In the genomic region with DNA sequence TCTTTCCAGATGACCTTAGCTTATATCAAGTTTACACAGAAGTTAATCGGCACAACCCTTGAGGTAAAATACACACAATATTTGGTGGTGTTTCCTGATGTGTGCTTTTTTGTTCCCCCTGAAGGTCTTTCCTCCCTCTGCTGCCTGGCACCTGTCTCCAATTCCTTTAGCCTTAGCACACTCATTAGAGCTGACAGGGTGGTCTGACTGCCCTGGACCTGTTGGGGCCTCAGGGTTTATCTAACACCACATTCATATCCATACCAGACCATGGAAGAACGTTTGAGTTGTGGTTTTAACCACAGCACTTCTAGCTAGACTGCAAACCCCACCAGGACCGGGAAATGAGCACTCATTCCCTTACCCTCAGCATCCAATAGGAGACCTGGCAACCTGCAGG, we compare ENCODE assay signal across 17 mouse cellular contexts. TPM values are rescaled to one million over a fixed set of nuclear protein-coding genes. Genes with fewer than 3 reads are reported as not detected.
DNase-seq lines count a peak whose midpoint lies in the region; ATAC-seq and TF ChIP-seq lines count a peak whose summit lies in the region.
"Had no signal": no experiment of that assay in that cellular context is flagged by ENCODE, and none has a peak within 500 bp of the region (broad histone marks: within the 10 kb centered on the region; RNA-seq: fewer than 3 reads in every experiment).

No protein-coding gene starts in this region.

- no peak overlapping the region for H3K4me2 ChIP-seq in liver, embryonic 12.5 days
- H3K4me2 ChIP-seq in liver, embryonic 13.5 days = no peak overlapping the region
- H3K4me2 ChIP-seq: embryonic facial prominence, embryonic 12.5 days; forebrain, embryonic 15.5 days; heart, embryonic 13.5 days; hindbrain, embryonic 15.5 days had no signal

- no peak overlapping the region for H3K9ac ChIP-seq in liver, embryonic 12.5 days
- H3K9ac ChIP-seq in liver, embryonic 13.5 days = no peak overlapping the region
- H3K9ac ChIP-seq: embryonic facial prominence, embryonic 12.5 days; forebrain, embryonic 15.5 days; heart, embryonic 13.5 days; hindbrain, embryonic 15.5 days had no signal

- H3K4me1 ChIP-seq in liver, embryonic 12.5 days = peaks cover 15% of the 10 kb centered on the region
- H3K4me1 ChIP-seq in liver, embryonic 13.5 days (replicated peaks) = peaks cover 16% of the 10 kb centered on the region; the same call in 1 of the 2 replicates
- H3K4me1 ChIP-seq: embryonic facial prominence, embryonic 12.5 days; forebrain, embryonic 15.5 days; heart, embryonic 13.5 days; hindbrain, embryonic 10.5 days had no signal

- H3K9me3 ChIP-seq in liver, embryonic 12.5 days (replicated peaks) = no peaks in the 10 kb centered on the region
- H3K9me3 ChIP-seq in liver, embryonic 13.5 days (replicated peaks) = no peaks in the 10 kb centered on the region
- H3K9me3 ChIP-seq: embryonic facial prominence, embryonic 12.5 days; forebrain, embryonic 15.5 days; heart, embryonic 13.5 days; hindbrain, embryonic 10.5 days; hindbrain, embryonic 15.5 days had no signal

- H3K36me3 ChIP-seq in liver, embryonic 12.5 days = no peaks in the 10 kb centered on the region
- H3K36me3 ChIP-seq in liver, embryonic 13.5 days = no peaks in the 10 kb centered on the region
- H3K36me3 ChIP-seq: embryonic facial prominence, embryonic 12.5 days; forebrain, embryonic 15.5 days; heart, embryonic 13.5 days; hindbrain, embryonic 10.5 days; hindbrain, embryonic 15.5 days had no signal

- DNase-seq in liver (no peak), Patski (ENCODE audit: low read depth, low spot score) (peak; percentile 62)
- no peak for DNase-seq in liver, embryonic 13.5 days
- no peak for DNase-seq in right cerebral cortex, postnatal 10 days (ENCODE audit: low spot score in 2 of 2)
- no peak for DNase-seq in urinary bladder, adult 18-20 months (ENCODE audit: low spot score in 2 of 2)
- DNase-seq: adrenal gland, adult 8-10 months; adrenal gland, postnatal 36 days; cerebellum, adult 2 months; cerebellum, postnatal 10 days; gastrocnemius, postnatal 36 days; heart, adult 11 months had no signal

- H3K27ac ChIP-seq in liver, embryonic 12.5 days = no peak overlapping the region
- H3K27ac ChIP-seq in liver, embryonic 13.5 days = no peak overlapping the region
- H3K27ac ChIP-seq: embryonic facial prominence, embryonic 12.5 days; forebrain, embryonic 15.5 days; heart, embryonic 13.5 days; hindbrain, embryonic 10.5 days; hindbrain, embryonic 15.5 days had no signal

- POLR2A ChIA-PET in Patski (lab: Charles Lee) = interaction anchor here (0.6 kb wide), 1 partner anchor 11 kb away, joined by 5 read pairs; no protein-coding TSS in a partner anchor

- H3K4me3 ChIP-seq in liver, embryonic 12.5 days = no peak overlapping the region
- no peak overlapping the region for H3K4me3 ChIP-seq in liver, embryonic 13.5 days (replicated peaks)
- H3K4me3 ChIP-seq: embryonic facial prominence, embryonic 12.5 days; forebrain, embryonic 15.5 days; heart, embryonic 13.5 days; hindbrain, embryonic 10.5 days; hindbrain, embryonic 15.5 days had no signal

- CTCF ChIA-PET in Patski (lab: Charles Lee) = interaction anchor here (0.7 kb wide), 1 partner anchor 140 kb away, joined by 3 read pairs; no protein-coding TSS in a partner anchor

- in situ Hi-C loops in Patski (cut with MboI; ENCODE audit: low pct_unique_long_range_greater_than_20kb) = no loop called here

- WGBS in liver, embryonic 12.5 days (ENCODE audit: insufficient replicate concordance) = 9% methylated on average over 3 of the region's 3 CpGs
- WGBS in liver, embryonic 13.5 days (ENCODE audit: insufficient replicate concordance) = 16% methylated on average over 3 of the region's 3 CpGs

- no peak for TF ChIP-seq CTCF in Patski (IDR thresholded peaks at IDR 0.05)

- ATAC-seq in liver, embryonic 12.5 days = peak; percentile 27; the same call in 1 of the 2 replicates
- peak; percentile 63 for ATAC-seq in Patski
- ATAC-seq in liver, embryonic 13.5 days (ENCODE audit: low read depth) = peak; percentile 61
- ATAC-seq: forebrain, embryonic 15.5 days had no signal

- no peaks in the 10 kb centered on the region for H3K27me3 ChIP-seq in liver, embryonic 12.5 days (replicated peaks)
- no peaks in the 10 kb centered on the region for H3K27me3 ChIP-seq in Patski
- H3K27me3 ChIP-seq in liver, embryonic 13.5 days = no peaks in the 10 kb centered on the region
- H3K27me3 ChIP-seq: embryonic facial prominence, embryonic 12.5 days; forebrain, embryonic 15.5 days; hindbrain, embryonic 15.5 days had no signal

RNA-seq across cellular contexts. Expression of gene Emp1, which starts 28.1 kb away (rescaled TPM):
- 0.74 and 0.99 TPM in 2 replicates for polyA plus RNA-seq in liver, embryonic 12.5 days (2016; fragmentation: Nextera tagmentation; extraction: Ambion mirVana)
- 70.4 TPM for polyA plus RNA-seq in Patski (2021)
- polyA plus RNA-seq in liver, embryonic 13.5 days (2015; fragmentation: Nextera tagmentation; extraction: Ambion mirVana) = 1.7 and 1.8 TPM in 2 replicates

Comparison
In these comparisons a context has a peak if more than half of its experiments do, and no peak if none do; other contexts are left out.
1. RNA of gene Emp1, which starts 28.1 kb away (polyA plus RNA-seq): 70.4 TPM in Patski (single experiment); 1.7 to 1.8 TPM in liver, embryonic 13.5 days and 0.74 to 0.99 TPM in liver, embryonic 12.5 days; every median in the first group is over 10 times any median in the second.
2. Peak in every context shown above with its lines, with median percentiles within 50 percentile points of each other: ATAC-seq.